Mouse (Mus musculus) hindbrain, embryonic 16.5 days (tissue): ENCODE data around the gene Pakap. TPM values are rescaled to one million over a fixed set of nuclear protein-coding genes. Genes with fewer than 3 reads are reported as not detected.
A peak's percentile ranks its signal among the peaks of the same experiment; 100 is the strongest.

Source experiments
- ATAC-seq: fragments of 200-750 bp; cut with Nextera tagmentation; 2 replicates; pipeline ENCODE4 v1.8.0; 2017; ENCODE audit warnings: moderate TSS enrichment, moderate library complexity
- H3K27ac ChIP-seq: fragments of 300-500 bp; sonication (generic); 2 replicates; pipeline ENCODE4 v1.5.1; 2014; ENCODE audit warnings: low read depth, mild to moderate bottlenecking, control low read depth, low read length, moderate library complexity
- H3K27me3 ChIP-seq: fragments of 300-500 bp; sonication (generic); replicated peaks from 2 replicates; pipeline ENCODE4 v1.6.1; 2014; ENCODE audit warnings: low read length; ENCODE audit not compliant: control insufficient read depth, insufficient read depth
- H3K36me3 ChIP-seq: fragments of 300-500 bp; sonication (generic); 2 replicates; pipeline ENCODE4 v1.6.1; 2014; ENCODE audit warnings: mild to moderate bottlenecking, low read length, moderate library complexity, mixed read lengths; ENCODE audit not compliant: control insufficient read depth, insufficient read depth
- H3K4me1 ChIP-seq: fragments of 300-500 bp; sonication (generic); 2 replicates; pipeline ENCODE4 v1.6.1; 2014; ENCODE audit warnings: low read depth, low read length; ENCODE audit not compliant: control insufficient read depth, insufficient read depth
- H3K4me2 ChIP-seq: fragments of 300-500 bp; sonication (generic); 2 replicates; pipeline ENCODE4 v1.6.1; 2014; ENCODE audit warnings: mild to moderate bottlenecking, low read length, control low read depth, moderate library complexity
- H3K4me3 ChIP-seq: fragments of 300-500 bp; sonication (generic); 2 replicates; pipeline ENCODE4 v1.5.1; 2014; ENCODE audit warnings: mild to moderate bottlenecking, low read length, control low read depth, moderate library complexity
- H3K9ac ChIP-seq: fragments of 300-500 bp; sonication (generic); 2 replicates; pipeline ENCODE4 v1.6.1; 2014; ENCODE audit warnings: low read depth, mild to moderate bottlenecking, control low read depth, low read length, moderate library complexity
- H3K9me3 ChIP-seq: fragments of 300-500 bp; sonication (generic); 2 replicates; pipeline ENCODE4 v1.6.1; 2014; ENCODE audit warnings: mild to moderate bottlenecking, low read length, moderate library complexity; ENCODE audit not compliant: control insufficient read depth
- whole genome bisulfite sequencing: fragments of 180-500 bp; shearing (Covaris S2); extraction: QIAGEN DNeasy Blood & Tissue Kit; methylation state at CpG from one replicate; pipeline ENCODE4 v1.1.7; 2014; 5-methylcytosine and 5-hydroxymethylcytosine counted together
- polyA plus RNA-seq: library from polyadenylated mRNA; unstranded; fragments of >200 nt; fragmentation: Nextera tagmentation; extraction: Ambion mirVana; gene quantifications from 2 replicates; pipeline ENCODE4 v1.2.1, GENCODE M21; 2015

Gene Pakap
- polyA plus RNA-seq, 1 experiment from 2014 or later = 14.0 TPM

DNA sequence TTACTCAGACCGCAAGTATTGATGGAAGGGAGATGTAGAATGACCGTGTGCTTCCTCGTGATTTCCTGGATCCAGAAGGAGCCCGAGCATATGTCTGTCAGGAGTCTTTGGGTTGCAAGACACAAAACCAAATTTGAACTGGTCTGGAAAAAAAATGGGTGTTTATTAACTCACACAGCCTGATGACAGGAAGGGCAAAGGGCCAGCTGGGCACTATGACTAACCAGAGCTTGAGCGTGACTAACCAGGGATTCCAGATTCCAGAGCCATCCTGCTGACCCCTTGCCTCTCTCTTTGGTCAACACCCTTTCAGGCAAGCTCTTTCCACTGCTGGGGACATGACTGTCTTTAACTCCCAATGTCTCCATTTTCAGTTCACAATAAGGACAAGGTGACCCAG, 167.4 kb downstream of the Pakap start:
- Histone ChIP-seq H3K27ac (no peak overlapping the region), H3K9ac (no peak overlapping the region), H3K4me2 (no peak overlapping the region), H3K4me1 (no peaks in the 10 kb centered on the region), H3K36me3 (no peaks in the 10 kb centered on the region), H3K27me3 (no peaks in the 10 kb centered on the region), H3K9me3 (no peaks in the 10 kb centered on the region), H3K4me3 (no peak overlapping the region)
- ATAC-seq = no peak
- WGBS = 84% methylated on average over 5 of the region's 5 CpGs

GRCm38 (mm10) chr4:57738856-57739552, 171.0 kb downstream of the Pakap start:
- Histone ChIP-seq H3K27ac (no peak overlapping the region), H3K4me3 (no peak overlapping the region), H3K9me3 (no peaks in the 10 kb centered on the region), H3K4me2 (no peak overlapping the region), H3K4me1 (no peaks in the 10 kb centered on the region), H3K9ac (no peak overlapping the region), H3K27me3 (no peaks in the 10 kb centered on the region), H3K36me3 (no peaks in the 10 kb centered on the region)
- WGBS = 32% methylated on average over 8 of the region's 8 CpGs
- no peak for ATAC-seq

DNA sequence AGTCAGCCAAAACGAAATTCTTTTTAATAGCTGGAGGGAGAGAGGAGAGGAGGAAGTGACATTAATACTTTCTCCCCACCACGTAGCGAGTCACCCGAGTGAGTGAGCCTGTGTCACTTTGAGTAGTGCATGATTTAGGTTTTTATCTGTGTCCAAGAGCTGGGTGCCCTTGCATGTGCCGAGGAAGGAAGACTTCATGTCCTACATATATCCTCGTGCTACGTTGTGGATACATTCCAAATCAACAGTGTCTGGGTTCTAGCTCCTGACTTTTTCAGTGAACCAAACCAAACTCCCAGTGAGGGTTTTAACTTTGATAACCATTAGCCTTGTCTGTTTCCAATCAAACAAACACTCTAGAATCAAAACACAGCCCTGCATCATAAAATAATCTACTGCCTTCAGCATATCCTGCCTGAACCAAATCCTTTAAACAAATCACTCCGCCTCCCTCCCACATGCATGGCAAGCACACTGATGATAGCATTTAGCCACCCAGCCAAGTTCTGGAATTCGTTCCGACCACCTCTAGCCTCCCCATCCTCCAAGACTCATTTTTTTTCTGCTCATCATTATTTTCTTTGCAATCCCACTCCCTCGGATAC, 175.4 kb downstream of the Pakap start:
- WGBS = 80% methylated on average over 11 of the region's 11 CpGs
- no peaks in the 10 kb centered on the region for H3K27me3 ChIP-seq
- H3K9ac ChIP-seq = no peak overlapping the region
- H3K4me2 ChIP-seq = no peak overlapping the region
- no peaks in the 10 kb centered on the region for H3K36me3 ChIP-seq
- H3K4me3 ChIP-seq = no peak overlapping the region
- ATAC-seq = no peak
- no peaks in the 10 kb centered on the region for H3K4me1 ChIP-seq
- H3K27ac ChIP-seq = no peak overlapping the region
- H3K9me3 ChIP-seq = no peaks in the 10 kb centered on the region

GRCm38 (mm10) chr4:57750651-57751050, 182.7 kb downstream of the Pakap start:
- Histone ChIP-seq H3K9ac (no peak overlapping the region), H3K27ac (no peak overlapping the region), H3K9me3 (no peaks in the 10 kb centered on the region), H3K4me2 (no peak overlapping the region), H3K4me1 (no peaks in the 10 kb centered on the region), H3K27me3 (no peaks in the 10 kb centered on the region), H3K4me3 (no peak overlapping the region), H3K36me3 (no peaks in the 10 kb centered on the region)
- ATAC-seq = no peak
- WGBS = 76% methylated on average over 4 of the region's 4 CpGs

DNA sequence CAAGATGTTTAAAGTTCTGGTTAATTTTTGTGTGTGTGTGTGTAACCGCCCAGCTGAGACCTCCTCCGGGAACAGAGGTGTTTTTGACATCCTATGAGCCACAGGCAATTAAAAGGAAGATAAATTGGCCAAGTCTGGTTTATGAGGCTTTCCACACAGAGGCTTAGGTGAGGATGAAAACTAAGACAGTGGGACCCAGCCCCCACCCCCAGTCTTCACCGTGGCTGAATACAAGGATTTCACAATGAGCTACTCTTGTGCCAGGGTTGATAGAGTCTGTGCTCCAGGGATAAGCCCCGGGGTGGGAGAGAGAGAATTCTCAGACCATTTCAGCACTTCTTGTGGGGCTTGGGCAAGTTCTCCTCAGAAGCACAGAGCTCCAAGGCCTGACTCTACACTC, 183.1 kb downstream of the Pakap start:
- WGBS = 59% methylated on average over 4 of the region's 4 CpGs
- Histone ChIP-seq H3K4me1 (no peaks in the 10 kb centered on the region), H3K4me2 (no peak overlapping the region), H3K27ac (no peak overlapping the region), H3K27me3 (no peaks in the 10 kb centered on the region), H3K36me3 (no peaks in the 10 kb centered on the region), H3K9ac (no peak overlapping the region), H3K9me3 (no peaks in the 10 kb centered on the region), H3K4me3 (no peak overlapping the region)
- ATAC-seq = no peak

DNA sequence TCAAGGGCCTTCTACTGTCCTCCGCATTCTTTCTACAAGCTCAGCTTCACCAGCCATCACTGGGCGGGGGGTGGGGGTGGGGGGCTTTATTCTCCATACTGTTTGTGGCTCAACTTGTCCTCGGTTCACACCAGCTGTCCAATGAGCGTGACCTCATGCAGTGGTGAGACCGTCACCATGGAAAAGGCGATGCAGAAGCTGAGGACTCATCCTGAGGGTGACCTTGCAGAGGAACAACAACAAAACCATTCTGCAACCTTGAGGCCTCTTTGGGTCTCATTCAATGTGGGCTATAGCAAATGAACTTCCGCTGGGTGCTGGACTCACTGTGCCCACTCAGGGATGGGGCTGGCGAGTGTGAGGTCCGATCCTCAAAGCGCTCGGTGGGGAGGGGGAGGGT, 183.6 kb downstream of the Pakap start:
- no peak overlapping the region for H3K4me3 ChIP-seq
- WGBS = 86% methylated on average over 11 of the region's 11 CpGs
- no peaks in the 10 kb centered on the region for H3K27me3 ChIP-seq
- H3K27ac ChIP-seq = no peak overlapping the region
- no peak overlapping the region for H3K4me2 ChIP-seq
- ATAC-seq = no peak
- no peaks in the 10 kb centered on the region for H3K4me1 ChIP-seq
- no peaks in the 10 kb centered on the region for H3K9me3 ChIP-seq
- H3K36me3 ChIP-seq = no peaks in the 10 kb centered on the region
- H3K9ac ChIP-seq = no peak overlapping the region

DNA sequence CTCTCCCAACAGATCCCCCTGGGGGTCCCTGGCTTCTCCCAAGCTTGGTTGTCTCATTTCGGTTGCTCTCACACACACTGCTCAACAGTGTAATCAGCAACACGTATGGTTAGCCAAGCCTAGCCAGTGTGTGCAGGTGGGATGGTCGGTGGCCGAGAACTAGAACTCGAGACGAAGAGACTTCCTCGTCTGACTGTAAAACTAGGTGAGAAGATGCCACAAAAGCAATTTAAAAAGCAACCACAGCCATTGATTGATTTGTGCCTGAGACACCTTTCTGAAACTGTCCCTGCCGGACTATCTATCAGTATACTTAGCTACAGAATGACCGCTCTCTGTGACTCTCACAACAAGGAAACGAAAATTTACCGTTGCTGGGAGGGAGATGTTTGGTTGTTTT, 187.1 kb downstream of the Pakap start:
- Histone ChIP-seq H3K27me3 (no peaks in the 10 kb centered on the region), H3K9ac (no peak overlapping the region), H3K4me2 (no peak overlapping the region), H3K4me1 (no peaks in the 10 kb centered on the region), H3K9me3 (no peaks in the 10 kb centered on the region), H3K27ac (no peak overlapping the region), H3K36me3 (no peaks in the 10 kb centered on the region), H3K4me3 (no peak overlapping the region)
- no peak for ATAC-seq
- 90% methylated on average over 11 of the region's 11 CpGs for WGBS

DNA sequence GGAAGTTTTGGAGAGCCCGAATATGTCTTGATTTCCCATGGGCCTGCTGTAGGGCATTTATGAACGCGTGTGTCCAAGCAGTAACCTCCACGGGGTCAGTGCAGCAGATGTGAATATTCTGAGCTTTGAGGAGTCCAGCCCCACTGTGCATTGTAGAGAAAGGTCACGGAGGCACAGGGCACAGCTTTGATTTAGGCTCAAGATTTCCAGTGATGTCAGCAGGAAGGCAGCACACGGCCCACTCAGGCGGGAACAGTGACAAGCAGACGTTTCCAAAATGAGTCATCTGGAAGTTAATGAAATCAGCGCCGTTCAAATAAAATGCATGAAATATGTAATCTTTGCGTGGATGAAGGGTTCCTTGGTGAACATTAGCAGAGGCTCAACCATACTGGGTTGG, 190.0 kb downstream of the Pakap start:
- H3K27ac ChIP-seq = no peak overlapping the region
- WGBS = 46% methylated on average over 11 of the region's 11 CpGs
- H3K4me2 ChIP-seq = no peak overlapping the region
- no peaks in the 10 kb centered on the region for H3K27me3 ChIP-seq
- no peaks in the 10 kb centered on the region for H3K4me1 ChIP-seq
- no peak overlapping the region for H3K9ac ChIP-seq
- H3K36me3 ChIP-seq = no peaks in the 10 kb centered on the region
- peak; percentile 56; the same call in 1 of the 2 replicates for ATAC-seq
- no peaks in the 10 kb centered on the region for H3K9me3 ChIP-seq
- H3K4me3 ChIP-seq = no peak overlapping the region

DNA sequence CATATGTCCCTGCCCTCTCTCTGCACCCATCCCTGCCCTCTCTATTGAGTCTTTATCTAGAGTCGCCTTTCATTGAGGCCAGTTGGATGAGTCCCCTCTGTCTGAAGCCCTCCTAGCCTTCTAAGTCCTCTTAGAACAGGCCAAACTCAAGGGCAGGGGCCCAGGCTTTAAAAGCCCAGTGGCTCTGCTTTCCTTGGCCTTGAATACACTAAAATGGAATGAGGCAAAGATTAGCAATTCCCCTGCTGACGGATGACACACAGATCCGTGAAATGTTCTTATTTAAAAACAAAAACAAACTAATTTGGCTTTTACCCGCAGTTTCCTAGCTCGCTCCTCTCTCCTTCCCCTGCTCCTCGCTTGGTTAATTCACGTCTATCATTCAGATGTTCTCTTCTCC, 194.4 kb downstream of the Pakap start:
- H3K4me1 ChIP-seq = peaks cover 4% of the 10 kb centered on the region
- no peak overlapping the region for H3K27ac ChIP-seq
- H3K4me2 ChIP-seq = no peak overlapping the region
- WGBS = 56% methylated on average over 7 of the region's 7 CpGs
- no peaks in the 10 kb centered on the region for H3K36me3 ChIP-seq
- ATAC-seq = no peak
- no peak overlapping the region for H3K9ac ChIP-seq
- no peak overlapping the region for H3K4me3 ChIP-seq
- H3K27me3 ChIP-seq = no peaks in the 10 kb centered on the region
- no peaks in the 10 kb centered on the region for H3K9me3 ChIP-seq
